In genomic region chr10:85101841-85102240, GRCm38 (mm10) we compare ENCODE assay signal across 8 mouse cellular contexts. TPM values are rescaled to one million over a fixed set of nuclear protein-coding genes. Genes with fewer than 3 reads are reported as not detected.
DNase-seq lines count a peak whose midpoint lies in the region; ATAC-seq and TF ChIP-seq lines count a peak whose summit lies in the region.

No protein-coding gene starts in this region.

- ATAC-seq in granulocyte monocyte progenitor cell, adult 5-6 weeks (replicated peaks; ENCODE audit: poor library complexity, severe bottlenecking): peak; percentile 2

- H3K4me3 ChIP-seq in thymus, adult 2 months (ENCODE audit: control insufficient read depth, insufficient read depth, low read length): peak overlapping the region; percentile 90
- H3K4me3 ChIP-seq in limb, embryonic 10.5 days: peak overlapping the region; percentile 99
- peak overlapping the region; percentile 98 for H3K4me3 ChIP-seq in midbrain, embryonic 10.5 days

- TF ChIP-seq POLR2A in thymus, adult 2 months (IDR thresholded peaks at IDR 0.05; ENCODE audit: control insufficient read depth, extremely low read depth, insufficient read depth, low read length, poor library complexity): no peak

- H3K9me3 ChIP-seq in limb, embryonic 10.5 days (replicated peaks): no peaks in the 10 kb centered on the region
- no peaks in the 10 kb centered on the region for H3K9me3 ChIP-seq in midbrain, embryonic 10.5 days (replicated peaks)

- DNase-seq in cerebellum, postnatal 10 days: peak; percentile 72 to 79
- DNase-seq in cerebellum, adult 8-10 months: no peak
- no peak for DNase-seq in thymus, adult 2 months
- no peak for DNase-seq in thymus, postnatal 0 days (ENCODE audit: low spot score)
- DNase-seq in limb, embryonic 10.5 days (ENCODE audit: low spot score): no peak
- DNase-seq in midbrain, embryonic 10.5 days (ENCODE audit: low spot score): no peak
- no peak for DNase-seq in T-cell, adult 2 months (ENCODE audit: low spot score)

- no peaks in the 10 kb centered on the region for H3K36me3 ChIP-seq in thymus, adult 2 months (ENCODE audit: control insufficient read depth, insufficient read depth, low read length)
- H3K36me3 ChIP-seq in limb, embryonic 10.5 days: no peaks in the 10 kb centered on the region
- no peaks in the 10 kb centered on the region for H3K36me3 ChIP-seq in midbrain, embryonic 10.5 days

- no peak for TF ChIP-seq CTCF in thymus, adult 2 months (IDR thresholded peaks at IDR 0.05; ENCODE audit: borderline replicate concordance, control insufficient read depth, extremely low read depth, insufficient read depth, low read length, poor library complexity)

- 4% methylated on average over 10 of the region's 10 CpGs for WGBS in thymus, adult 2 months
- 1% methylated on average over 10 of the region's 10 CpGs for WGBS in limb, embryonic 10.5 days
- 1% methylated on average over 10 of the region's 10 CpGs for WGBS in midbrain, embryonic 10.5 days

- H3K27ac ChIP-seq in thymus, adult 2 months (ENCODE audit: control insufficient read depth, insufficient read depth, low read length): peak overlapping the region; percentile 74
- H3K27ac ChIP-seq in limb, embryonic 10.5 days: peak overlapping the region; percentile 96
- peak overlapping the region; percentile 95 for H3K27ac ChIP-seq in midbrain, embryonic 10.5 days (replicated peaks)

- H3K27me3 ChIP-seq in thymus, adult 2 months (ENCODE audit: control insufficient read depth, insufficient read depth, low read length): no peaks in the 10 kb centered on the region
- no peaks in the 10 kb centered on the region for H3K27me3 ChIP-seq in limb, embryonic 10.5 days (ENCODE audit: low read depth, poor library complexity, severe bottlenecking)
- no peaks in the 10 kb centered on the region for H3K27me3 ChIP-seq in midbrain, embryonic 10.5 days (ENCODE audit: low read depth, poor library complexity, severe bottlenecking)

- peaks cover 9% of the 10 kb centered on the region for H3K4me1 ChIP-seq in thymus, adult 2 months (replicated peaks; ENCODE audit: control insufficient read depth, insufficient read depth, low read length)
- peaks cover 16% of the 10 kb centered on the region for H3K4me1 ChIP-seq in limb, embryonic 10.5 days
- peaks cover 36% of the 10 kb centered on the region for H3K4me1 ChIP-seq in midbrain, embryonic 10.5 days

RNA-seq across cellular contexts. Expression of gene Fhl4, which starts 0.5 kb away (rescaled TPM):
- polyA plus RNA-seq in thymus, adult 2 months (2012; rRNA removed): 0.78 and 0.98 TPM in 2 replicates
- polyA plus RNA-seq in thymus, postnatal 0 days (2015; fragmentation: Nextera tagmentation; extraction: Ambion mirVana): 1.8 and 1.9 TPM in 2 replicates
- total RNA-seq in granulocyte monocyte progenitor cell, adult 5-6 weeks (2014; fragmentation: Nextera tagmentation): 0.88 and 1.5 TPM in 2 replicates
- total RNA-seq in granulocyte monocyte progenitor cell, adult 5-6 weeks (2017): 1.2 and 2.0 TPM in 2 replicates
- polyA plus RNA-seq in limb, embryonic 10.5 days (2016; fragmentation: Nextera tagmentation; extraction: Ambion mirVana): 0.78 and 0.97 TPM in 2 replicates
- polyA plus RNA-seq in midbrain, embryonic 10.5 days (2016; fragmentation: Nextera tagmentation; extraction: Ambion mirVana): 1.2 and 1.6 TPM in 2 replicates

RNA-seq across cellular contexts. Expression of gene Tmem263, which starts 0.6 kb away (rescaled TPM):
- polyA plus RNA-seq in thymus, adult 2 months (2012; rRNA removed): 6.1 and 10.4 TPM in 2 replicates
- 42.9 and 45.6 TPM in 2 replicates for polyA plus RNA-seq in thymus, postnatal 0 days (2015; fragmentation: Nextera tagmentation; extraction: Ambion mirVana)
- total RNA-seq in granulocyte monocyte progenitor cell, adult 5-6 weeks (2014; fragmentation: Nextera tagmentation): 23.5 and 25.0 TPM in 2 replicates
- 16.1 and 17.6 TPM in 2 replicates for total RNA-seq in granulocyte monocyte progenitor cell, adult 5-6 weeks (2017)
- 46.0 and 75.8 TPM in 2 replicates for polyA plus RNA-seq in limb, embryonic 10.5 days (2016; fragmentation: Nextera tagmentation; extraction: Ambion mirVana)
- 54.6 and 56.3 TPM in 2 replicates for polyA plus RNA-seq in midbrain, embryonic 10.5 days (2016; fragmentation: Nextera tagmentation; extraction: Ambion mirVana)

RNA-seq across cellular contexts. Expression of gene Mterf2, which starts 26.0 kb away (rescaled TPM):
- polyA plus RNA-seq in thymus, adult 2 months (2012; rRNA removed): 8.0 and 8.1 TPM in 2 replicates
- polyA plus RNA-seq in thymus, postnatal 0 days (2015; fragmentation: Nextera tagmentation; extraction: Ambion mirVana): 30.2 and 30.4 TPM in 2 replicates
- 3.4 TPM in 1 of 2 replicates, not detected in the other for total RNA-seq in granulocyte monocyte progenitor cell, adult 5-6 weeks (2014; fragmentation: Nextera tagmentation)
- total RNA-seq in granulocyte monocyte progenitor cell, adult 5-6 weeks (2017): 9.2 and 12.0 TPM in 2 replicates
- 22.5 and 25.1 TPM in 2 replicates for polyA plus RNA-seq in limb, embryonic 10.5 days (2016; fragmentation: Nextera tagmentation; extraction: Ambion mirVana)
- 24.8 and 30.6 TPM in 2 replicates for polyA plus RNA-seq in midbrain, embryonic 10.5 days (2016; fragmentation: Nextera tagmentation; extraction: Ambion mirVana)

Comparison
In these comparisons a context has a peak if more than half of its experiments do, and no peak if none do; other contexts are left out.
1. DNase-seq: peak in cerebellum, postnatal 10 days (2 of 2); none in cerebellum, adult 8-10 months (single experiment), thymus, adult 2 months (single experiment), thymus, postnatal 0 days (single experiment), limb, embryonic 10.5 days (single experiment), midbrain, embryonic 10.5 days (single experiment) and T-cell, adult 2 months (single experiment).
2. Peak in every context shown above with its lines, with median percentiles within 50 percentile points of each other: H3K27ac ChIP-seq and H3K4me3 ChIP-seq.